Mouse (Mus musculus) embryonic fibroblast, embryonic 13.5 days (primary cell): ENCODE data around the gene Fkbpl. TPM values are rescaled to one million over a fixed set of nuclear protein-coding genes. Genes with fewer than 3 reads are reported as not detected.

Experiments used
- H3K27ac ChIP-seq: 2 replicates; pipeline ENCODE4 v1.5.1; 2012; ENCODE audit warnings: low read length, control low read depth, inconsistent platforms; ENCODE audit not compliant: insufficient read depth
- H3K4me1 ChIP-seq: 2 replicates; pipeline ENCODE4 v1.6.1; 2011; ENCODE audit warnings: low read length; ENCODE audit not compliant: control insufficient read depth, insufficient read depth
- H3K4me3 ChIP-seq: 2 replicates; pipeline ENCODE4 v1.5.1; 2011; ENCODE audit warnings: mild to moderate bottlenecking, control low read depth, low read length; ENCODE audit not compliant: insufficient read depth
- CTCF ChIP-seq: IDR thresholded peaks from 2 replicates; pipeline ENCODE4 v1.5.1; 2011; ENCODE audit warnings: mild to moderate bottlenecking, control low read depth, low read length, moderate library complexity, borderline replicate concordance; ENCODE audit not compliant: insufficient read depth
- POLR2A ChIP-seq: IDR thresholded peaks from 2 replicates; pipeline ENCODE4 v1.6.1; 2011; ENCODE audit warnings: low read depth, mild to moderate bottlenecking, control low read depth, low read length, moderate library complexity
- polyA plus RNA-seq: library from polyadenylated mRNA; stranded (reverse); fragments of >200 nt; gene quantifications from 2 replicates; pipeline ENCODE4 v1.2.4, GENCODE M21; 2011; ENCODE audit warnings: low read depth; ENCODE audit not compliant: missing spikeins, insufficient read length

Gene Fkbpl
- polyA plus RNA-seq, 1 experiment = 20.2 TPM

GRCm38 (mm10) chr17:34632261-34632691, 12.3 kb upstream of the Fkbpl start:
- Histone ChIP-seq H3K27ac (no peak overlapping the region), H3K4me1 (peaks cover 4% of the 10 kb centered on the region; the same call in 1 of the 2 replicates), H3K4me3 (peak overlapping the region; percentile 14; the same call in 1 of the 2 replicates)
- TF ChIP-seq CTCF = no peak
- TF ChIP-seq POLR2A = peak; percentile 53; the same call in 1 of the 2 replicates

- TF ChIP-seq CTCF = no peak
- TF ChIP-seq POLR2A = no peak
- Histone ChIP-seq H3K27ac (no peak overlapping the region), H3K4me1 (peaks cover 2% of the 10 kb centered on the region; the same call in 1 of the 2 replicates), H3K4me3 (no peak overlapping the region)
These were observed 8.9 kb upstream of the Fkbpl start for GRCm38 (mm10) chr17:34635671-34636070.

- Histone ChIP-seq H3K4me1 (peaks cover 2% of the 10 kb centered on the region; the same call in 1 of the 2 replicates), H3K27ac (no peak overlapping the region), H3K4me3 (no peak overlapping the region)
- TF ChIP-seq CTCF (no peak), POLR2A (no peak)
These were observed 7.1 kb upstream of the Fkbpl start for GRCm38 (mm10) chr17:34637459-34637858.

- H3K4me3 ChIP-seq = no peak overlapping the region
- TF ChIP-seq CTCF (no peak), POLR2A (no peak)
- H3K27ac ChIP-seq = no peak overlapping the region
These were observed 4.9 kb upstream of the Fkbpl start for GRCm38 (mm10) chr17:34639461-34640255.

GRCm38 (mm10) chr17:34640778-34641601, 3.6 kb upstream of the Fkbpl start:
- Histone ChIP-seq H3K27ac (peak overlapping the region; percentile 27; the same call in 1 of the 2 replicates), H3K4me3 (no peak overlapping the region), H3K4me1 (peaks cover 2% of the 10 kb centered on the region; the same call in 1 of the 2 replicates)
- TF ChIP-seq CTCF = no peak
- TF ChIP-seq POLR2A = no peak

More at GRCm38 (mm10) chr17:34639461-34640255, 4.9 kb upstream of the Fkbpl start:
- H3K4me1 ChIP-seq = peaks cover 2% of the 10 kb centered on the region; the same call in 1 of the 2 replicates

- H3K4me1 ChIP-seq = peaks cover 2% of the 10 kb centered on the region; the same call in 1 of the 2 replicates
- no peak overlapping the region for H3K4me3 ChIP-seq
- no peak overlapping the region for H3K27ac ChIP-seq
- TF ChIP-seq CTCF (no peak), POLR2A (no peak)
These were observed 2.6 kb upstream of the Fkbpl start for GRCm38 (mm10) chr17:34641945-34642344.

GRCm38 (mm10) chr17:34643379-34643778, 1.2 kb upstream of the Fkbpl start:
- Histone ChIP-seq H3K27ac (no peak overlapping the region), H3K4me1 (peaks cover 6% of the 10 kb centered on the region; the same call in 1 of the 2 replicates), H3K4me3 (no peak overlapping the region)
- no peak for TF ChIP-seq POLR2A

- Histone ChIP-seq H3K4me3 (no peak overlapping the region), H3K27ac (no peak overlapping the region), H3K4me1 (peaks cover 6% of the 10 kb centered on the region; the same call in 1 of the 2 replicates)
- no peak for TF ChIP-seq CTCF
- TF ChIP-seq POLR2A = no peak
These were observed 620 bp upstream of the Fkbpl start for GRCm38 (mm10) chr17:34643944-34644343.

GRCm38 (mm10) chr17:34645256-34645829, 779 bp downstream of the Fkbpl start:
- TF ChIP-seq POLR2A (no peak), CTCF (no peak)
- Histone ChIP-seq H3K4me1 (peaks cover 6% of the 10 kb centered on the region; the same call in 1 of the 2 replicates), H3K27ac (no peak overlapping the region), H3K4me3 (peak overlapping the region; percentile 76)

- no peak overlapping the region for H3K4me3 ChIP-seq
- H3K27ac ChIP-seq = no peak overlapping the region
- no peak for TF ChIP-seq CTCF
- TF ChIP-seq POLR2A = no peak
- 0 out of 2 replicates have a peak, but pooled peaks cover 4% of the 10 kb centered on the region for H3K4me1 ChIP-seq
These were observed 1.4 kb downstream of the Fkbpl start for GRCm38 (mm10) chr17:34645831-34646511.
